Mouse (Mus musculus) left cerebral cortex, postnatal 25 days (tissue): Measurements from ENCODE around the gene 5330417C22Rik. TPM values are rescaled to one million over a fixed set of nuclear protein-coding genes. Genes with fewer than 3 reads are reported as not detected.
"Not testable (repeated sequence)": the region's sequence is repeated elsewhere in the genome, so short reads cannot be mapped to it uniquely, and the experiment has no call there.

Experiments
- DNase-seq, 2 experiments: peaks; one replicate each; pipeline ENCODE4 v3.0.0; 2022; ENCODE audit warnings: low spot score in 2 of 2, mixed read lengths in 1 of 2
- intact Hi-C: fragments of 180-260 bp; cut with DNase I; formaldehyde crosslinking; loops from one replicate; pipeline ENCODE4 v1.15.1; 2025
- total RNA-seq, 2 experiments: library from RNA; stranded (reverse); gene quantifications; 2 replicates each; pipeline ENCODE4 v1.2.3; 2021

5330417C22Rik gene
- 10 to 100 TPM; 28.2 to 36.0 TPM for total RNA-seq

DNA sequence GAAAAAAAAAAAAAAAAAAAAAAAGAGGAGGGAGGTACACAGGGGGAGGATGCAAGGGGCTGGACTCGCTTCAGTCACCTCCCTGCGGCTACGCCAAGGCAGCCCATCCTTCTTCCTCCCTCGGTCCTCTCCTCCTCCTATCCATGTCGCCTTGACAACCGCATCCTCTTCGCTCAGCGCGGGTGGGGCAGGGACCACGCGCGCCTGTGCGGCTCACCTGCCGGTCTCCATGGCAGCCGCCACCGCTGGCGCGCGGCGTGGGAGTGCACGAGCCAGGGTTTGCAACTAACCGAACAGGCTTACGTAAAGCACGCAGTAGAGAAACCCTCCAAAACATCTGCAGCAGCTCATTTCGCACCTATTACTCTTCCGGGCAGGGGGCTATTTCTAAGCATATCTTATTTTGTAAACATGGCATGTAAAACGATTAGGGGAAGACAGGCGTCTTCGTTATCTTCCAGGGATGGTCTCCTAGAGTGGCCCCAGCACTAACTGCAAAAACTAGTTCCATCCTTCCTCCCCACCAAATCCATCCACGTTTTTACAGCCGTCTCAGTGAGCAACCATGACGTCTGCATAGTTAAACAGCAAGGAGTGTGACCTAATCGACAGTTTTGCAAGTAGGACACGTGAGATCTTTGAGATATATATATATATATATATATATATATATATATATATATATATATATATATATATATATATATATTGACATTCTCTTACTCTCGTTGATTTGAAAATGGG is at the start of gene 5330417C22Rik:
5330417C22Rik (minus strand) TSS at position 20 of the 744 bp plus-strand sequence.
- intact Hi-C loops: loop anchor here (1.0 kb wide), 2 partner anchors 18 to 55 kb away; partner anchors contain the start of gene Wdr47
- DNase-seq: peak; percentile 92 to 98

DNA sequence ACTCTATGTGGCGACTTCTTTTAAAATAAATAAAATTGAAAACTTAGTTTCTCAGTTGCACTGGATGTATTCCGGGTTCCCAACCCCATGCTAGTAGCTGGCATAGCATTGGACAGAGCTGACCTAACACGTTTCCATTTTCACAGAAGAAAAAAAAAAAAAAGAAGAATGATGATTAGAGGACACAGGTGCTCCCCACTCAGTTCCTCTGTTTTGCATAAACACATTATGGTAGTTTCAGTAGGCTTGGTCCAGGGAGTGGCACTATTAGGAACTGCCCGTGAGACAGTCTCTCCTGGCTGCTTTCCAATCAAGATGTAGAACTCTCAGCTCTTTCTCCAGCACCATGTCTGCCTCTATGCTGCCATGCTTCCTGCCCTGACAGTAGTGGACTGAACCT is 48.2 kb upstream of the 5330417C22Rik start:
- DNase-seq: no peak
- intact Hi-C loops: no loop called here

DNA sequence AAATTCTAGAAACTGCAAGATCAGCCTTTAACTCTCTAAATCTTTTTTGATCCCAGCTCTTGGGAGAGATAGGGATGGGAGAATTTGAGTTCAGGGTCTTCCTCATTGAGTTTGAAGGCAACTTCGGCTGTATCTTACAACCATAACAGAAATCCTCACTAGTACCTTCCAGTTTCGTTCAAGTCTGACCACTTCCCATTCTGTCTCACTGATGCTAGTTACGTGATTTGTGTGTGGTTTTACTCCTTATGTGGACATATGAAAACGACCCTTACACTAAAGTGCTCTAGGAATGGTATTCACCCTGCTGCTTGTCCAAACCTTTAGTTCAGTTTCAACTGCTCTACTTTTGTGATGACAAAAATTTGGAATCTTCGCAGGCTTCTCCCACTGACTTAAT is 37.7 kb upstream of the 5330417C22Rik start:
- intact Hi-C loops: loop anchor here (2.0 kb wide), 1 partner anchor 17 kb away; the partner anchor contains the start of gene Wdr47
- DNase-seq: no peak

DNA sequence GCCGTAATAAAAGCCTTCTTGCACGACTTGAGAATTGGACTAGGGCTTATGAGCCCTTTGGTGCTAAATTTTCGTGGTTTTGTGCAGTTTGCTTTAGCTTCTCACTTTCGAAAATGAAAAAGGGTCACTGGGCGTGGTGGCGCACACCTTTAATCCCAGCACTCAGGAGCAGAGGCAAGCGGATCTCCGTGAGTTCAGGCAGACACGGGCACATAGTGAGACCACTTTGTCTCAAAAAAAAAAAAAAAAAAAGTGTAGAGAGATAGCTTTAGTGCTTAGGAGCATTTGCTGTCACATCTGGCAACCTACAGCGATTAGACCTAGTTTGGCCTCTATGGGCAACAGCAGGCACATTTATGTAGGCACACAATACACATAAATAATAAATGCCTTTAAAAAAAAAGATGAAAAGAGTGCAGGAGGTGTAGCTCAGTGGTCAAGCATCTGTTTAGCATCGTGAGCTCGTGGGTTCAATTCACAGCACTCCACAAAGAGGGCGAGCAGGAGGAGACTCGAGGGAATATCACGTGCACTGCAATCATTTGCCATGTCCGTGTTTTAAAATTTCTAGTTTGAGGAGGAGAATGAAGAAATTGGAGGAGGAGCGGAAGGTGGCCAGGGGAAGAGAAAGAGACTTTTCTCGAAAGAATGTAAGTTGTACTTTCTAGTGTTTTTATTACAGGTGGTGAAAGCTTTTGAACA is 36.1 kb upstream of the 5330417C22Rik start:
- no peak for DNase-seq
- intact Hi-C loops: no loop called here

DNA sequence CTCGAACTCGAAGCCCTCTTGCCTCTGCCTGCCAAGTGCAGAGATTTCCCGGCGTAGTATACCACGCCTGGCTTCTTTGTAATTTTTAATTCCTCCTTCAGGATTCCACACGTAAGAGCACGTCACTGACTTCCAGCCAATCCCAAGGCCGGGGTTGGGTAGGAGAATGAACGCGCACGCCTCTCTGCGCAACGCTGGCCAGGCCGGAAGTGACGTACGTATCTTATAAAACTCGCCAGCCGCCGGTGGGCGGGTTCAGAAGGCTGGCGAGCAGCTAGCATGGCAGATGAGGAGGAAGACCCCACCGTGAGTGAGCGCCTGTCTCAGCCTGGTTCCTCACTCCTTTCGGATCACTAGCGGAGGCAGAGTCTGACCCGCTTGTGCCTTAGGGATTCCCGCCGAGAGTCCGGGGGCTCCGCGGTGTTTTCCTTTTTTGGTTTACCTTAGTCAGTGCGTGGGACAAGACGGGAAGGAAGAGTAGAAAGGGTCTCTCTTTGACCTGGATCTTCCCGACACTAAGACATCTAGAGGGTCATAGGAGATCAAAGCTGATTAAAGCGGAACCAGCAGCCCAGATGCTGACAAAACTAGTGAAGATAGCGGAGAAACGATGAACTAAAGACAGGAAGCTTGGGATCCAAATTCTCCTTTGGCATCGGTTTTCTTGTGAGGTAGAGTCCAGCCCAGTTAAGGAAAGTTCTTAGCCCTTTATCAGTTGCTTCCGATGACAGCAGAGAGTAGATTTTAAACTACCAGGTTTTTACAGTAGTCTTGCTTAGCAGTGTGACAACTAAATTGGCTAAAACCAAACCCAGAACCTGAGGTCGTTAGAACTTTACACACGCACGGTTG is 35.3 kb upstream of the 5330417C22Rik start, which contains the start of gene Taf13:
Taf13 (plus strand) TSS at position 256 of the 852 bp plus-strand sequence.
- peak; percentile 98 to 99 for DNase-seq
- intact Hi-C loops: no loop called here

DNA sequence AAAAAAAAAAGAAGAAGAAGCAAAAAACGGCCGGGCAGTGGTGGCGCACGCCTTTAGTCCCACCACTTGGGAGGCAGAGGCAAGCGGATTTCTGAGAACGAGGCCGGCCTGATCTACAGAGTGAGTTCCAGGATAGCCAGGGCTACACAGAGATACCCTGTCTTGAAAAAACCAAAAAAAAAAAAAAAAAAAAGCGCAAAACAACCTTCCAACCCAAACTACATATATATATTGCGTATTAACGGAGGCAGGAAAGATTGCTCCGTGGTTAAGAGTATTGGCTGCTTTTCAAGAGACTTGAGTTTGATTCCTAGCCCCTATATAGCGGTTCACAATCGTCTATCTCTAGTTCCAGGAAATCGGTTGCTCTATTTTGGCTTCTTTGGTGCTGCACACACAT is 34.5 kb upstream of the 5330417C22Rik start:
- intact Hi-C loops: no loop called here
- DNase-seq: no peak

DNA sequence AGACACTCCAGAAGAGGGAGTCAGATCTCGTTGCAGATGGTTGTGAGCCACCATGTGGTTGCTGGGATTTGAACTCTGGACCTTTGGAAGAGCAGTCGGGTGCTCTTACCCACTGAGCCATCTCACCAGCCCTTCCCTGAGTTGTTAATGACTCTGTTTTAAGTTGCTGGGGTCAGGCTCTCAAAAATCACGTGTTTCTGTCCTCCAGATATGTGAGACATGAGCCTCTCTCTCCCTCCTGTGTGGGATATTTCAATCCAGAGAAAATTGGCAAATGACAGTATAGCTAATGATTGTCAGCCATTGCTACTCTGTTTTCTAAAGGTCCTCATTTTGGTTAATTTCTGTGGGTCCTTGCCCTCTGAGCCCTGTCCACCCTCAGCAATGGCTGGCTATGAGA is 33.3 kb upstream of the 5330417C22Rik start:
- DNase-seq, intact Hi-C loops: not testable (repeated sequence)

DNA sequence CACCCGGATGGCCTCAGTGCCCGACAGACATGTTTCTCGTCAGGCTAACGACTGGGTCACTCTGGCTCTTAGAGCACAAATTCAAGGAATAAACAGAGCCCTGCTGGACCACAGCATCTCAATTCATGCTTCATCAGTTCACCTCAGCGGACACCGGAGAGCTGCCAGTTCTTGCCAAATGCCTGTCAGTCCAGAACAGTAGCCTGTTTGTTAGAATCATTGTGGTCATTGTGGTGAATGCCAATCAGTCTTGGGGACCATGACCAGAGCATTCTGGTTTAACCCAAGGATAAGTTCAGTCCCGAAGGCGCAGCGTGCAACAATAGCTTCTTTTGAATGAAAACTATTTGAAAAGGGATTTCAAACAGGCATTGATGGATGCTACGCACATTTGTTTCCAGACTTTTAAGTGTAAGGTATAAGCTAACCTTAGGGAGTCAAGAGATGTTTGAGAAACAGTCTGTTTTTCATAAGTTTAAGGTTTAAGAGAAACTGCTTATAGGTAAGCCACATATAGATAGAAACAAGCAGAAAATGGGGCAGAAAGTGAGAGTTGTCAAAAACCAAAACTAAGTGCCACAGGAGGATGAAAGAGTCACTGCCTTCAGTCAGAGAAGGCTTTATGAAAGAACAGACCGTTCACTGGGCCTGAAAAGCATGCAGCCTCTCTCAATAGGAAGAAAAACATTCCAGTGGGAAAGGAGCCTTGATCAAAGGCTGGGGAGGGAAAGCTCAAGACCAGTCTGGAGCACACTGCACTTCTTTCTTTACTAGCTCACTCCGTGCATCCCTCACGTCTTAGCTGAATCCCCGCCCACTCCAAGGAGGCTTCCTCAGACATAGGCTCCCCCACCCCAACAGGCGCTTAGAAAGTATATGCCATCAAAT is 31.9 kb upstream of the 5330417C22Rik start:
- peak; percentile 11 to 50 for DNase-seq
- intact Hi-C loops: no loop called here

DNA sequence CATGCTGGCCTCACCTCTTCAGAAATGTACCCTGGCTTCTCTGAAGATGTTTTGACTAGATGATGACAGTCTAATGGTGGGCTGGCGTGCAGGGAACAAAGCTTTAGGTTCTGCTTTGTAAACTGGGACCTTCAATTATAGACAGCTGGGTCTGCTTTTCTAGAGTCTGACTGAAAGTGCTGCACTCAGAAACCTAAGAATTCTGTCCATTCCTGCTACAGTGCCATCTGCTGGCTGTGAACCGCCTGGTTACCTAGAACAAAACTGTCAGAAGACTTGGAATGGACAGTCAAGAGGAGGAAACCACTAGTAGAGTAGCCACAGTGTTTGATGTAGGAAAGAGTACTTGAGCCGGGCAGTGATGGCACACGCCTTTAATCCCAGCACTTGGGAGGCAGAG is 27.0 kb upstream of the 5330417C22Rik start:
- intact Hi-C loops: loop anchor here (2.0 to 5.0 kb wide), 2 partner anchors 163 to 281 kb away; partner anchors contain the start of gene Sort1
- peak; percentile 80 to 90 for DNase-seq

DNA sequence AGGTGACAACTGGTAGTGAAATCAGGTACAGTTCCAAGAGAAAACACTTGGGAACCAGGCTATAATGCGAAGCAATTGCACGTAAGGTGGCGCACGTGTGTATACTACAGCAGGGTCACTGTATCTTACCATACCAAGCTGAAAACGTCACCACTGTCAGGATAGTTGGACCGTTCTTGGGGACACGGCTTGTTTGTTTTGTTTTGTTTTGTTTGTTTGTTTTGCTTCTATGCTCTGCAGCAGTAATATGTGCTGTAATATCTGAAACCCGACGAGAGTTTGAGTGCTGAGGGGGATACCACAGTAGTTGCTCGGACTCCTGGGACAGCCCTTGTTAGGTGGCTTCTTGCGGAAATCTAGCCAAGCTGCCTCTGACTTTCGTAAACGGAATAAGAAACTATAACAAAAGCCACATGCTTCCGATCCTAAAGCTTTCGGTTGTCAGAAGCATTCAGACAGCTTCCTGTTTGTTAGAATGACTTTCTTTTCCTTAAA is 26.5 kb upstream of the 5330417C22Rik start:
- intact Hi-C loops: loop anchor here (2.0 to 5.0 kb wide), 2 partner anchors 162 to 281 kb away; partner anchors contain the start of gene Sort1
- DNase-seq: no peak

DNA sequence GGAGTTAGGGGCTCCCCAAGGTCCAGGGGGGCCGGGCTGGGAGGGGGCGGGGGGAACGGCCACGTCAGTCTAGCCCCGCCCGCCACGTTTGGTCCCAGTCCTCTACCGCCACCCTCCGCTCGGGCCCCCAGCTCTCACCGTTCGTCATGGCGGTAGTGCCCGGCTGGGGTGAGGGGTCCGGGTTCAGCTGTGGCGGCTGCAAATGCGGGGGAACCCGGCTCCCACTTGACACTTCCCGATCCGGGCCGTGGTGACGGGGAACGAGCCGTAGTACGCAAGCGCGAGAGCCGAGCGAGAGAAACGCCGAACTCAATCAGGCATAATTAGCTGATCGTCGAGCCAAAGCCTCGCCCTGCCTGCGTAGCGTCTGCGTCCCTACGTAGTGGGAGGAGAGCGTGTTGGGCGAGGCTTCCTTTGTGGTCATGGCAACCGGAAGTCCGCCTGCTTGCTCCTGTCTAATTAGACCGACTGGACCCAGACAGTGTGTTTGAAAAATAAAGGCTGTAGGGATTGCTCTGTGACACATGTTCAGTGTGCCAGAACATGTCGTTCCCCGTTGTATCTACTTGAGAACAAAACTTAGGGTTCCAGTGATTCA is 25.9 kb upstream of the 5330417C22Rik start, which contains the start of gene Tmem167b:
Tmem167b (minus strand) TSS at position 334 of the 598 bp plus-strand sequence.
- intact Hi-C loops: loop anchor here (2.0 to 5.0 kb wide), 2 partner anchors 161 to 280 kb away; partner anchors contain the start of gene Sort1
- peak; percentile 98 to 99 for DNase-seq

DNA sequence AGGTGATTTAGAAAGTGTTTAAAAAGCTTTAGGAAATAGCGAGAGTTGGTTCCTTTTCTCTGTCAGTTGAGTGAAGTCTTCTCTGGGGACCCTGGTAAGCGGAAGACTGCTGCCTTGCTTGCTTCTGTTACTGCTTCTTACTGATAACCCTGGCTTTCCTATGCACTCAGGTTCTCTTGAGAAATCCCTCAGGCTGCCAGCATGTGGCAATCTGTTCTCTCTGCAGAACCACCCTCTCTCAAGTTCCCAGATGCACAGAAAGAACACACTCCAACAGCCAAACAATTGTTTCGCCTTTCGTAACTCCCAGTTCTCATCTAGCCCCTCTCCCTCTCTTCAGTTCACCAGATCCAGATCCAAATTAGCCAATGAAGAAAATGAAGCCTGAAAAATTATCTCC is 21.6 kb upstream of the 5330417C22Rik start:
- DNase-seq: no peak

DNA sequence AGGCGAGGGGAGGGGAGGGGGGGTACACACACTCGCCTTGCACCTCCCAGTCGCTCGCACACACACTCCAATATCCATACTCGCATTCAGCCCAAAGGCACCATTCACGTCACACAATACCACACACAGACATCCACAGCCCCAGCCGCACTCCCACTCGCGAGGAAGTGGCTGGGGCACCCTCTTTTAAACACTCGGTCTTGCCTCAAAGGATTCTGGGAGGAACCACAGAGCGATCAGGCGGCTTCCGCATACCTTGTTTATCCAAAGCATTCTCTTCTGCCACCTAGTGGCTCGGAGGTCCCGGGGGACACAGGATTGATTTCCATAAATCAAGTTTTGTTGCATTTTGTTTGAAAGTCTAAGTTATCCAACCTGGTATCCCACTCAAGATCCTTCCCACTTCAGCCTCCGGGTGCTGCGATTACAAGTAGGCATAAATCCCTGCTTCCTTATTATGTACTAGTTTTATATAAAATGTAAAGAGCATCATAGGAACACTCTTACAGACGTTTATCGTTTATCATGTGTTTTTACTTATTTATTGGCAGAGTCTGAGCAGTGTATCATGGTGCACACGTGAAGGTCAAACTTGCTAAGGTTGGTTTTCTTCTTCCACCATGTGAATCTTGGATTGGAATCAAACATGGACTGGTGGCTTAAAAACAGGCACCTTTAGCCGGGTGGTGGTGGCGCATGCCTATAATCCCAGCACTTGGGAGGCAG is 18.4 kb upstream of the 5330417C22Rik start:
- DNase-seq: peak; percentile 92 to 97
- intact Hi-C loops: loop anchor here (1.0 to 5.0 kb wide), 2 partner anchors 17 to 147 kb away; no protein-coding TSS in a partner anchor

More for the DNA sequence above, 21.6 kb upstream of the 5330417C22Rik start:
- intact Hi-C loops: no loop called here

DNA sequence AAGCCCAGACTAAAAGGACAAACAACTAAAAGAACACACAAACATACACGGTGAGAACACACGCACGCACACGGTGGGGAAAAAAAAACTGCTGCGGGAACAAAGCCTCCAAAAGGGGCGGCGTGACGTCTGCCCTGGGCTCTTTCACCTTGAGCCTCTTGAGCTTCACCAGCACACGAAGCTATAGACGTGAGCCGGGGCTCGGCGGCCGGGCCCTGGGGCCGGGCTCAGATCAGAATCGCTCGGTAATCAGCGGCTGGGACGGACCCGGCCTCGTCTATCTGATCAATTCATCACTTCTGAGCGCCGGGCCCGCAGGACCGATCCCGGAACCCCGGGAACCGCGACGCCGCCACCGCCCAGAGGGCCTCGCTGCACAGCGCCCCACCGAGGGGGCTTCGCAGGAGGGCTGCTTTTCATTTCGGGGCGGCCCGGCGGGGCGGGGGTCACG is 17.8 kb upstream of the 5330417C22Rik start:
- intact Hi-C loops: loop anchor here (1.0 to 5.0 kb wide), 2 partner anchors 17 to 147 kb away; no protein-coding TSS in a partner anchor
- DNase-seq: peak; percentile 14 to 28

DNA sequence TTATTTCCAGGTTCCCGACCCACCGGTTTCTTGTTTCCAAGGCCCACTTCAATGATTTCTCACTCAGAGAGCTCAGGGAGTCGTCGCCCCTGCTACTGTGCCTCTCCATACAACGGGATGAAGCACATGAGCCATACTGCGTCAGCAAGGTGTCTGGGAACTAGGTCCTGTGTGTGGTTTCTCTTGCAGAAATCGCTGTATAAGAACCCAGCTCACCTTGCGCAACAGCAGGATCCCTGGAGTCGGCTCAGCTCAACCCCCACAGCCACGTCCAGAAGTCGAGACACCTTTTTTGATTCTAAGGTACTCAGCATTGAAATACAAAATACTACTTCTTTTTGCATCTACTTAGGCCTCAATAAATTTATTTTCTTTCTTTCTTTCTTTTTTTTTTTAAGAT is 6.0 kb upstream of the 5330417C22Rik start:
- intact Hi-C loops: no loop called here

DNA sequence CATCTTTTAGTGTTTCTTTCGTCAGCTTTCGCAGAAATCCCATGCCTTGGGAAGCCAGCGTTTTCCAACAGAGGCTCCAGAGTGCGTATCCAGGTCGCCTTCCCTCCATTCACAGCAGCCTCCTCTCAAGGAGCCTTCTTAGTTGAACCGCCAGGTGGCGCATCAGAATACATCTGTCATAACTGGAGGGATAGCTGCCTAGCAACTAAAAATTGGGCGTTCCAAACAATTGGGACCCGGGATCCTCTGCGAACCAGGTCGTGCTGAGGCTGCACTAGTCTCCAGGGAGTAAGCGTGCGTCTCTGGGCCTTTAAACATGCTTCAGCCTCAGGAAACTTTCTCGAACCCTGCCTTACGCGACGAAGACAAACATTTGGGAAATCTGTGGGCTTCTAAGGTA is 967 bp upstream of the 5330417C22Rik start:
- intact Hi-C loops: loop anchor here (1.0 kb wide), 1 partner anchor 17 kb away; no protein-coding TSS in a partner anchor
- DNase-seq: peak; percentile 87 to 96

More for the DNA sequence above, 6.0 kb upstream of the 5330417C22Rik start:
- DNase-seq: no peak
